13 mouse cellular contexts compared by ENCODE assay signal in genomic region chr1:58742571-58743021, GRCm38 (mm10). TPM values are rescaled to one million over a fixed set of nuclear protein-coding genes. Genes with fewer than 3 reads are reported as not detected.
A peak's percentile ranks its signal among the peaks of the same experiment; 100 is the strongest.
DNase-seq lines count a peak whose midpoint lies in the region; ATAC-seq and TF ChIP-seq lines count a peak whose summit lies in the region.
"Had no signal": no experiment of that assay in that cellular context is flagged by ENCODE, and none has a peak within 500 bp of the region (broad histone marks: within the 10 kb centered on the region; RNA-seq: fewer than 3 reads in every experiment).

No protein-coding gene starts in this region.

- no peak overlapping the region for H3K4me3 ChIP-seq in heart, adult 2 months
- H3K4me3 ChIP-seq: forebrain, embryonic 12.5 days; neural tube, embryonic 13.5 days had no signal

- ATAC-seq in Patski: peak; percentile 87

- intact Hi-C loops in heart, adult 2 months (cut with DNase I): no loop called here
- intact Hi-C loops in left cerebral cortex, postnatal 10 days (cut with DNase I): no loop called here

- TF ChIP-seq EP300 in heart, adult 2 months (IDR thresholded peaks at IDR 0.05; ENCODE audit: insufficient read depth, low read depth, low read length): no peak

- in situ Hi-C loops in Patski (cut with MboI; ENCODE audit: low pct_unique_long_range_greater_than_20kb): no loop called here

- no peak for TF ChIP-seq POLR2A in heart, adult 2 months (IDR thresholded peaks at IDR 0.05; ENCODE audit: insufficient read depth, low read depth, low read length)

- no peak for TF ChIP-seq CTCF in heart, adult 2 months (IDR thresholded peaks at IDR 0.05)
- TF ChIP-seq CTCF in Patski (IDR thresholded peaks at IDR 0.05): no peak

- DNase-seq in heart, adult 2 months: no peak
- no peak for DNase-seq in heart, adult 18-20 months
- DNase-seq in 3T3-L1 (ENCODE audit: low read depth, low spot score): peak; percentile 96
- peak; percentile 73 for DNase-seq in Patski (ENCODE audit: low read depth, low spot score)
- peak; percentile 87 for DNase-seq in large intestine, adult 2 months (ENCODE audit: low read depth, low spot score)
- no peak for DNase-seq in cerebellum, adult 9-11 months
- no peak for DNase-seq in left cerebral cortex, postnatal 10 days (ENCODE audit: extremely low spot score in 1 of 2, low spot score in 2 of 2)
- no peak for DNase-seq in spleen, postnatal 10 days (ENCODE audit: low spot score in 2 of 2)
- DNase-seq: cerebellum, adult 8-10 months; gastrocnemius, postnatal 36 days; lung, postnatal 10 days had no signal

- no peaks in the 10 kb centered on the region for H3K27me3 ChIP-seq in heart, adult 2 months (ENCODE audit: control insufficient read depth, insufficient read depth, low read length)
- H3K27me3 ChIP-seq in Patski: no peaks in the 10 kb centered on the region
- H3K27me3 ChIP-seq: forebrain, embryonic 12.5 days; neural tube, embryonic 13.5 days had no signal

- H3K4me1 ChIP-seq in heart, adult 2 months (ENCODE audit: control insufficient read depth, insufficient read depth, low read length): peaks cover 6% of the 10 kb centered on the region
- H3K4me1 ChIP-seq: forebrain, embryonic 12.5 days; neural tube, embryonic 13.5 days had no signal

- WGBS in heart, adult 2 months: 39% methylated on average over 5 of the region's 5 CpGs
- WGBS in large intestine, adult 2 months: 17% methylated on average over 5 of the region's 5 CpGs

- 0 out of 2 replicates have a peak, but pooled peaks cover 2% of the 10 kb centered on the region for H3K79me2 ChIP-seq in heart, adult 2 months (replicated peaks; ENCODE audit: control insufficient read depth, insufficient read depth, low read length)

- no peak overlapping the region for H3K9ac ChIP-seq in heart, adult 2 months (ENCODE audit: low read depth, low read length)
- H3K9ac ChIP-seq: forebrain, embryonic 12.5 days; neural tube, embryonic 13.5 days had no signal

- CTCF ChIA-PET in Patski (lab: Charles Lee): interaction anchor here (0.8 to 1.5 kb wide), 3 partner anchors 13 to 22 kb away, joined by 3 to 4 read pairs (median 3); no protein-coding TSS in a partner anchor

- POLR2A ChIA-PET in Patski (lab: Charles Lee): interaction anchor here (1.1 kb wide), 1 partner anchor 21 kb away, joined by 3 read pairs; no protein-coding TSS in a partner anchor

- H3K36me3 ChIP-seq in heart, adult 2 months (ENCODE audit: control insufficient read depth, insufficient read depth, low read length): peaks cover 32% of the 10 kb centered on the region

- H3K27ac ChIP-seq in heart, adult 2 months: peak overlapping the region; percentile 36
- H3K27ac ChIP-seq: forebrain, embryonic 12.5 days; neural tube, embryonic 13.5 days had no signal

RNA-seq across cellular contexts. Expression of gene Cflar, which starts 31.3 kb away (rescaled TPM):
- total RNA-seq in heart, adult 2 months (2021): 10 to 100 TPM; 50.2 to 63.0 TPM
- 21.7 and 39.1 TPM in 2 replicates for polyA plus RNA-seq in heart, adult 2 months (2012; rRNA removed)
- 10 to 100 TPM; 65.2 to 75.0 TPM for total RNA-seq in heart, adult 18-20 months (2021)
- 73.1 TPM for polyA plus RNA-seq in Patski (2021)
- 29.0 and 46.6 TPM in 2 replicates for polyA plus RNA-seq in large intestine, adult 2 months (2012; rRNA removed)
- total RNA-seq in left cerebral cortex, postnatal 10 days (2021): 10 to 100 TPM; 24.8 to 28.1 TPM

RNA-seq across cellular contexts. Expression of gene Als2cr12, which starts 46.8 kb away (rescaled TPM):
- not detected for total RNA-seq in heart, adult 2 months (2021)
- polyA plus RNA-seq in heart, adult 2 months (2012; rRNA removed): 0.49 TPM in 1 of 2 replicates, not detected in the other
- not detected for total RNA-seq in heart, adult 18-20 months (2021)
- polyA plus RNA-seq in Patski (2021): 0.24 TPM
- polyA plus RNA-seq in large intestine, adult 2 months (2012; rRNA removed): 1.1 and 2.0 TPM in 2 replicates
- total RNA-seq in left cerebral cortex, postnatal 10 days (2021): not detected
- total RNA-seq: gastrocnemius, postnatal 36 days had no signal
- polyA plus RNA-seq: forebrain, embryonic 12.5 days; neural tube, embryonic 13.5 days had no signal

RNA-seq across cellular contexts. Expression of gene Casp8, which starts 52.6 kb away (rescaled TPM):
- total RNA-seq in heart, adult 2 months (2021): 1 to 10 TPM; 6.3 to 8.0 TPM
- polyA plus RNA-seq in heart, adult 2 months (2012; rRNA removed): 2.0 and 3.8 TPM in 2 replicates
- 1 to 10 TPM; 6.4 to 8.0 TPM for total RNA-seq in heart, adult 18-20 months (2021)
- 52.5 TPM for polyA plus RNA-seq in Patski (2021)
- 20.4 and 31.8 TPM in 2 replicates for polyA plus RNA-seq in large intestine, adult 2 months (2012; rRNA removed)
- total RNA-seq in left cerebral cortex, postnatal 10 days (2021): 1 to 10 TPM; 3.7 to 4.0 TPM

Comparison
In these comparisons a context has a peak if more than half of its experiments do, and no peak if none do; other contexts are left out.
1. DNase-seq: peak in 3T3-L1 (single experiment), Patski (single experiment) and large intestine, adult 2 months (single experiment); none in heart, adult 2 months (0 of 2), heart, adult 18-20 months (0 of 2), cerebellum, adult 9-11 months (single experiment), left cerebral cortex, postnatal 10 days (0 of 2) and spleen, postnatal 10 days (0 of 2).